Mouse (Mus musculus) heart, adult 2 months (tissue): ENCODE results near the gene Arl1. TPM values are rescaled to one million over a fixed set of nuclear protein-coding genes. Genes with fewer than 3 reads are reported as not detected.

Experiments used
- DNase-seq, 2 experiments: peaks; one replicate each; pipeline ENCODE4 v3.0.0; 2021
- H3K27ac ChIP-seq: fragments of 200-600 bp; 2 replicates; pipeline ENCODE4 v1.8.1; 2022
- H3K27me3 ChIP-seq: fragments of 200-500 bp; 2 replicates; pipeline ENCODE4 v1.6.1; 2012; ENCODE audit warnings: mild to moderate bottlenecking, low read length, inconsistent platforms, mixed read lengths; ENCODE audit not compliant: control insufficient read depth, insufficient read depth
- H3K36me3 ChIP-seq: fragments of 200-500 bp; 2 replicates; pipeline ENCODE4 v1.6.1; 2012; ENCODE audit warnings: low read length, inconsistent platforms; ENCODE audit not compliant: control insufficient read depth, insufficient read depth
- H3K4me1 ChIP-seq: fragments of 200-500 bp; 2 replicates; pipeline ENCODE4 v1.6.1; 2011; ENCODE audit warnings: low read length; ENCODE audit not compliant: control insufficient read depth, insufficient read depth
- H3K4me3 ChIP-seq: fragments of 200-600 bp; 2 replicates; pipeline ENCODE4 v1.8.1; 2022
- H3K79me2 ChIP-seq: fragments of 200-500 bp; replicated peaks from 2 replicates; pipeline ENCODE4 v1.6.1; 2012; ENCODE audit warnings: mild to moderate bottlenecking, inconsistent platforms, low read length, moderate library complexity, mixed read lengths; ENCODE audit not compliant: control insufficient read depth, insufficient read depth
- H3K9ac ChIP-seq: fragments of 200-500 bp; 2 replicates; pipeline ENCODE4 v1.6.1; 2012; ENCODE audit warnings: low read depth, mild to moderate bottlenecking, control low read depth, inconsistent platforms, low read length, mixed read lengths
- CTCF ChIP-seq: fragments of 200-600 bp; IDR thresholded peaks from 2 replicates; pipeline ENCODE4 v1.8.1; 2022; ENCODE audit warnings: antibody characterized with exemption, mild to moderate bottlenecking, moderate library complexity
- EP300 ChIP-seq: fragments of 200-500 bp; IDR thresholded peaks from 2 replicates; pipeline ENCODE4 v1.6.1; 2011; ENCODE audit warnings: low read depth, low read length, control low read depth; ENCODE audit not compliant: insufficient read depth
- POLR2A ChIP-seq: fragments of 200-500 bp; IDR thresholded peaks from 2 replicates; pipeline ENCODE4 v1.6.1; 2011; ENCODE audit warnings: mild to moderate bottlenecking, low read depth, low read length, control low read depth; ENCODE audit not compliant: insufficient read depth
- WGBS: fragments of 180-500 bp; shearing (Covaris S2); methylation state at CpG from one replicate; pipeline ENCODE4 v1.1.7; 2018; 5-methylcytosine and 5-hydroxymethylcytosine counted together
- intact Hi-C: fragments of 180-260 bp; cut with DNase I; formaldehyde crosslinking; loops from one replicate; pipeline ENCODE4 v1.15.1; 2025
- polyA plus RNA-seq: library from polyadenylated mRNA; depleted of rRNA; stranded (reverse); fragments of >200 nt; gene quantifications from 2 replicates; pipeline ENCODE4 v1.2.3, GENCODE M21; 2012
- total RNA-seq, 2 experiments: library from RNA; stranded (reverse); gene quantifications; 2 replicates each; pipeline ENCODE4 v1.2.3; 2021

Arl1 gene
- total and polyA plus RNA-seq, 3 experiments = 26.1 to 89.2 (median 80.3) TPM

DNA sequence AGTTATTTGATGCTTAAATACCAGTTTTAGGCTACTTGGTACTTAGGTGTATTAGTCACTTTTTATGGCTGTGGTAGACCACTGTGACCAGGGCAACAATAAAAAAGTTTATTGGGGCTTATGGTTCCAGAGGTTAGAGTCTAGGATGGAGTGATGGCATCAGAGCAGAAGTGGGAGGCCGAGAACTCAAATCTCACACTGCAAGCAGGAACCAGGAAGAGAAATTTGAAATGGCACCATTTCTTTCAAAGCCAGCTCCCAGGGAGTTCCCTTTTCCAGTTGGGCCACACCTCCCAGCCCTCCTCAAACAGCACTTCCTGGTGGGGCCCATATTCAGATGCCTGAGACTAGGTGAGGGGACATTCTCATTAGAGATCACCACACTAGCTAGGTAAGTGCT, 9.2 kb downstream of the Arl1 start:
- 89% methylated on average over 1 of the region's 1 CpGs for WGBS
- Histone ChIP-seq H3K79me2 (no peaks in the 10 kb centered on the region), H3K27me3 (no peaks in the 10 kb centered on the region), H3K4me1 (no peaks in the 10 kb centered on the region), H3K36me3 (peaks cover 6% of the 10 kb centered on the region; the same call in 1 of the 2 replicates), H3K9ac (no peak overlapping the region), H3K27ac (no peak overlapping the region), H3K4me3 (no peak overlapping the region)
- TF ChIP-seq POLR2A (no peak), CTCF (no peak), EP300 (no peak)
- DNase-seq = no peak
- intact Hi-C loops = no loop called here

DNA sequence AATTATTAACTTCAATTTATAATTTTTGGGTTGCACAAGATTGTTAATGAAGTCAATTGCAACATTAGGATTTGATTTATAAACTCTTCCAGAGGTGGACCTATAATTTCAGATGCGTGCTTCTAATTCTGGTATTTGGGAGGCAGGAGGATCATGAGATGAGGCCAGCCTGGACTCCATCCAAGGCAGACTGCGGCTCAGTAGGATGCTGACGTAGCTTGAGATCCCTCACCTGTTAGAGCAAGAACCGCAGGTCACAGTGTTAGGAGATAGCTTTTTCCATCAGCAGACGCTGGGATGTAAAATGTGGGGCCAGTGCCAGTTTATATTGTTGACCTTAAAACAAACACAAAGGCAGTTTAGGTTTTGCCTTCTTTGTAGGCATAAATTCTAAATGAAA, 10.1 kb downstream of the Arl1 start:
- peaks cover 6% of the 10 kb centered on the region; the same call in 1 of the 2 replicates for H3K36me3 ChIP-seq
- WGBS = 74% methylated on average over 5 of the region's 5 CpGs
- no peak for DNase-seq
- TF ChIP-seq POLR2A = no peak
- TF ChIP-seq EP300 = no peak
- TF ChIP-seq CTCF = no peak
- no peaks in the 10 kb centered on the region for H3K4me1 ChIP-seq
- H3K4me3 ChIP-seq = no peak overlapping the region
- no peak overlapping the region for H3K27ac ChIP-seq
- intact Hi-C loops = no loop called here
- H3K9ac ChIP-seq = no peak overlapping the region
- no peaks in the 10 kb centered on the region for H3K79me2 ChIP-seq
- H3K27me3 ChIP-seq = no peaks in the 10 kb centered on the region

DNA sequence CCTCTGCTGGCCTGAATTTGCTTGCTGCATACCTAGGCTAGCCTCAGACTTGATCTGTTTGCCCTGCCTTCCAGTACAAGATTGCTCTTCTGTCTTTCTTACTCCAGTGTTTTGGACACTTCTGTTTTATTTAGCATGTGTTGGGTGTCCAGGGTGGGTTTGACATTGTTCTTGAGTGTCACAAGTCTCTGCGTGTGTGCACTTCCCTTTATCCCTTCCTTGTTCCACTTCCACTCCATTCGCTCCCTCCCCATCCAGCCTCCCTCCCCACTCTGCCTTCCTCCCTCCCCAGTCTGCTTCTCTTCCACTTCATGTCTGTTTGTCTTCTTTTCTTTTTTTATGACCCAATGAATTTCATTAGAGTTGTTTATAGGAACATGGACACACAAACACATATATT, 10.8 kb downstream of the Arl1 start:
- intact Hi-C loops = no loop called here
- Histone ChIP-seq H3K4me3 (no peak overlapping the region), H3K36me3 (peaks cover 6% of the 10 kb centered on the region; the same call in 1 of the 2 replicates), H3K4me1 (no peaks in the 10 kb centered on the region), H3K9ac (no peak overlapping the region), H3K27ac (no peak overlapping the region), H3K27me3 (no peaks in the 10 kb centered on the region), H3K79me2 (no peaks in the 10 kb centered on the region)
- TF ChIP-seq POLR2A (no peak), EP300 (no peak), CTCF (no peak)
- WGBS = 80% methylated on average over 2 of the region's 2 CpGs
- no peak for DNase-seq

DNA sequence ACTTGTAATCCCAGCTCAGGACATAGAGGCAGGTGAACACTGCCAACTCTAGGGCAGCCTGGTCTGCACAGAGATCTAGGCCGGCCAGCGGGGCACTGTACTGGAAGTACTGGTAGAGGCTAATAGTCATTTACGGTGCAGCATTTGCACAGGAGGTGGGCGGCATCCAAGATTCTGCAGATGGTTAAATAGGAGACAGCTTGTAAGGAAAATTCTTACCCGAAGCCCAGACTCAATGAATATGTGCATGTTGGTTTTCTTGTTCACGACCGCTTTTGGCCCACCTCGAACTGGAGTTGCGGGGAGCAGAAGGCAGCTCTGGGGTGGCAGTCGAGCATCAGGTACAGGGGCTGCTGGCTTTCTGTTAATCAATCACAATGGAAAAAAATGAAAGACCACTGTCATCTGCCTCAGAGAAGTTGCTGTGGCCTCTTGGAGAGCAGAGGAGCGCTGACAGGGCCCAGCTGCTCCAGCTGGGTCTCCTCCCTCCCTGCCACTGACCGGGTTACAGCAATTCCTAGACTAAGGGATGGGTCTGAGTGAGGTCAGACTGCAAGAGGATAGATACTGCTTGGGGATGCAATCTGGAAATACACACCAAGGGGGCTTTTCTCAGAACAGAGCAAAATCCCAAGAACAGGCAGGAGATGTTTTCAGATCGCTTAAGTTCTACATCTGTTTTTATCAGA, 31.0 kb downstream of the Arl1 start:
- Histone ChIP-seq H3K79me2 (no peaks in the 10 kb centered on the region), H3K27me3 (no peaks in the 10 kb centered on the region), H3K27ac (no peak overlapping the region), H3K36me3 (peaks cover 2% of the 10 kb centered on the region; the same call in 1 of the 2 replicates), H3K4me1 (peaks cover 2% of the 10 kb centered on the region; the same call in 1 of the 2 replicates), H3K4me3 (no peak overlapping the region), H3K9ac (no peak overlapping the region)
- intact Hi-C loops = no loop called here
- 85% methylated on average over 13 of the region's 13 CpGs for WGBS
- no peak for DNase-seq
- TF ChIP-seq CTCF (no peak), POLR2A (no peak), EP300 (no peak)

DNA sequence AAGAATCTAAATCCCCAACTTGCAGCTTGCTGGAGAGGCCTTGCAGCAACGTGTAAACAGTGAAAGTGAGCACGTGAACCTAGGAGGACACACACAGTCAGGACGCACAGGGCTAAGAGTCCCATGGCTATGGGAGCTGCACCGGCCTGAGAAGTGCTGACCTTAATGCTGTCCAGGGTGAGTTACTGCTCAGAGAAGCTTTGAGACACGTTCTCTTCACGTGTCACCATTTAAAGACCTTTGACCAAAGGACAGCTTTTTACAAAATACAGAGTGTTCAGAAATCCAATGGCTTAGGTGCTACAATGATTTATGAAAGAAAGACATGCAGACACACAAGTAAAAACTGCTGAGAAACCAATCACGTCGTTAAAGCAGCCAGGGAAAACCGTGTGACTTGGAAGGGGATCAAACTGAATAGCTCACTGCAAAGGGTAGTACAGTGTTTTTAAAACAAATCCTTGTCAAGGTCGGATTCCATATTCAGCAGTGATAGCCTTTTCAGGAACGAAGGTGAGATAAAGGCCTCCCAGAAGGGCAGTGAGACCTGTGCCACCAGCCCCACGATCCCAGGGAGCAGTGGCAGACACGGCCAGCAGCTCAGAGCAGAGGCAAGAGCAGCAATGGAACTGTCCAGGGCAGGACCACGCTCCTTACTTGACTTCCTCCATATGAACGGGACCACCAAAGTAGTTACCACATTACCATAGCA, 34.9 kb downstream of the Arl1 start:
- Histone ChIP-seq H3K27me3 (no peaks in the 10 kb centered on the region), H3K4me1 (peaks cover 2% of the 10 kb centered on the region; the same call in 1 of the 2 replicates), H3K9ac (no peak overlapping the region), H3K79me2 (no peaks in the 10 kb centered on the region), H3K27ac (no peak overlapping the region), H3K4me3 (no peak overlapping the region), H3K36me3 (peaks cover 2% of the 10 kb centered on the region; the same call in 1 of the 2 replicates)
- DNase-seq = peak in 1 of 2 experiments; percentile 8
- TF ChIP-seq CTCF (no peak), EP300 (no peak), POLR2A (no peak)
- WGBS = 64% methylated on average over 15 of the region's 15 CpGs
- intact Hi-C loops = no loop called here

DNA sequence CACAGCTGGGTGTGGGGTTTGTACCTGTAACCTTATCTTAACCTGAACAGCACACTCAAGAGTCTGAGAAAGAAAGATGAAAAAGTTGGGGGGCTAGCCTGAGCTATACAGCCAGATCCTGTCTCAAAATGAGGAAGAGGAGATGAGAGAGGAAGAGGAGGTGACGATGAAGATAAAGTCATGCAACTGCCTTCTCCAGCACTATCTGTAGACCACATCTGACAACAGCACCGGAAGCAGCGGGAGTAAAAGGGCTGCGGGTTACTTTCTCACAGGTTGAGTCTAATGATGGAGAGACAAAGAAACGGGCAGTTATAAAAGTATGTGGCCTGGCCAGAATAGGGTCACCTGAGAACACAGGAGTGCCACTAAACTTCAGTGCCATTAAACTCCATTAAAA, 38.3 kb downstream of the Arl1 start:
- WGBS = 90% methylated on average over 5 of the region's 5 CpGs
- Histone ChIP-seq H3K4me1 (peaks cover 2% of the 10 kb centered on the region; the same call in 1 of the 2 replicates), H3K27ac (no peak overlapping the region), H3K79me2 (no peaks in the 10 kb centered on the region), H3K9ac (no peak overlapping the region), H3K4me3 (no peak overlapping the region), H3K27me3 (no peaks in the 10 kb centered on the region), H3K36me3 (peaks cover 2% of the 10 kb centered on the region; the same call in 1 of the 2 replicates)
- intact Hi-C loops = no loop called here
- no peak for TF ChIP-seq CTCF
- no peak for TF ChIP-seq EP300
- TF ChIP-seq POLR2A = no peak
- no peak for DNase-seq
